13 mouse cellular contexts compared by ENCODE assay signal in the genomic region with DNA sequence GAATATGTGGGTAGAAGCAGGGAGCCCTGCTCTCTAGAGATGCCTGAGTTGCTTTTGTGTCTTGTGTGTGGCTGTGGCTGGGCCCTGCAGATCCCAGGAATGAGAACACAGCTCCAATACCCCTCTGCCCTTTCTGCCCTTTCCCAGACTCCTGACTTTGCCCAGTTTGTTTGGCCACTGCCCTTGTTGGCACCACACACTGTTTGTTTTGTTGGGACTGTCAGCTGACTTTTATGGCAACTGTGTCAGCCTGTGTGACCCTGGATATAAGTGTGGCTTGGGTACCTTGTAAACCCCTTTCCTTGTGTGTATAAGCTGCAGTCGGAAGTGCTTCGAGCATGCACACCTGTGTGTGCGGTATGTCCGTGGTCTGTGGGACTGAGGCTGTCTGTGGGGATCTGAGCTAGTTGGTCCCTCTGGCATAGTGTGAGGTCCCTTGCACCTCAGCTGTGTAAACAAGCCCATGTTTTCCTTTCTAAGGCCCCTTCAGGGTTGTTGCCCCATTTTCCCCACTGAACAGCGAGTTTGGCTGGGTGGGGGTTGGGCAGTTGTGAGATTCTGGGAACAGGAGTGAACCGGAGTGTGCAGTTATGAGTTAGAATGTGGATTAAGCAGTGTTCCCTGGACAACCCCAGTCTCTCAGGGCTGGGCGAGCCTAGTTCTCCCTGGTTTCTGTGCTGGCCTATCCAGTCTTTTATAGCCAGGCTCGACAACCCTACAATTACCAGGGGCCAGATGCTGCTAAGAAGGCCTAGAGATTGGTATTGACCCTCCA. TPM values are rescaled to one million over a fixed set of nuclear protein-coding genes. Genes with fewer than 3 reads are reported as not detected.
A peak's percentile ranks its signal among the peaks of the same experiment; 100 is the strongest.
DNase-seq lines count a peak whose midpoint lies in the region; ATAC-seq lines count a peak whose summit lies in the region.
"Had no signal": no experiment of that assay in that cellular context is flagged by ENCODE, and none has a peak within 500 bp of the region (broad histone marks: within the 10 kb centered on the region; RNA-seq: fewer than 3 reads in every experiment).

No protein-coding gene starts in this region.

- WGBS in liver, embryonic 16.5 days (ENCODE audit: insufficient replicate concordance): 58% methylated on average over 8 of the region's 8 CpGs
- 58% methylated on average over 8 of the region's 8 CpGs for WGBS in embryonic facial prominence, embryonic 11.5 days
- WGBS in embryonic facial prominence, embryonic 15.5 days: 52% methylated on average over 8 of the region's 8 CpGs
- WGBS in large intestine, adult 2 months: 33% methylated on average over 8 of the region's 8 CpGs

- peaks cover 2% of the 10 kb centered on the region for H3K4me1 ChIP-seq in liver, embryonic 16.5 days (ENCODE audit: control insufficient read depth, low read depth, low read length)
- H3K4me1 ChIP-seq in embryonic facial prominence, embryonic 11.5 days (ENCODE audit: control insufficient read depth, insufficient read depth, low read length): no peaks in the 10 kb centered on the region
- H3K4me1 ChIP-seq in embryonic facial prominence, embryonic 15.5 days: peaks cover 15% of the 10 kb centered on the region

- no peak for DNase-seq in liver
- no peak for DNase-seq in embryonic facial prominence, embryonic 11.5 days (ENCODE audit: low spot score)
- DNase-seq in large intestine, adult 2 months (ENCODE audit: low read depth, low spot score): peak; percentile 89
- no peak for DNase-seq in urinary bladder, adult 18-20 months (ENCODE audit: low spot score in 2 of 2)
- no peak for DNase-seq in cerebellum, postnatal 25 days
- DNase-seq in spleen, postnatal 14 days (ENCODE audit: low spot score in 2 of 2): no peak
- DNase-seq: cerebellum, adult 18-20 months; embryo, embryonic 11 days; forebrain, postnatal 0 days; gastrocnemius, postnatal 36 days had no signal

- H3K27me3 ChIP-seq in liver, embryonic 16.5 days (ENCODE audit: control insufficient read depth, insufficient read depth, low read depth, low read length): no peaks in the 10 kb centered on the region
- no peaks in the 10 kb centered on the region; the same call in 1 of the 2 replicates for H3K27me3 ChIP-seq in embryonic facial prominence, embryonic 11.5 days (ENCODE audit: control insufficient read depth, insufficient read depth, low read length)
- no peaks in the 10 kb centered on the region for H3K27me3 ChIP-seq in embryonic facial prominence, embryonic 15.5 days

- H3K4me2 ChIP-seq in liver, embryonic 16.5 days (ENCODE audit: low read depth, low read length): no peak overlapping the region
- no peak overlapping the region; the same call in 1 of the 2 replicates for H3K4me2 ChIP-seq in embryonic facial prominence, embryonic 11.5 days (ENCODE audit: low read depth, low read length)
- H3K4me2 ChIP-seq in embryonic facial prominence, embryonic 15.5 days (replicated peaks): no peak overlapping the region

- H3K4me3 ChIP-seq in liver, embryonic 16.5 days (ENCODE audit: low read depth, low read length): no peak overlapping the region
- no peak overlapping the region for H3K4me3 ChIP-seq in embryonic facial prominence, embryonic 11.5 days (ENCODE audit: low read depth, low read length)
- no peak overlapping the region for H3K4me3 ChIP-seq in embryonic facial prominence, embryonic 15.5 days (replicated peaks)

- H3K9me3 ChIP-seq in liver, embryonic 16.5 days (replicated peaks; ENCODE audit: control insufficient read depth, low read length): no peaks in the 10 kb centered on the region
- no peaks in the 10 kb centered on the region for H3K9me3 ChIP-seq in embryonic facial prominence, embryonic 11.5 days (replicated peaks; ENCODE audit: control insufficient read depth, low read length)
- no peaks in the 10 kb centered on the region for H3K9me3 ChIP-seq in embryonic facial prominence, embryonic 15.5 days (replicated peaks)

- no peaks in the 10 kb centered on the region for H3K36me3 ChIP-seq in liver, embryonic 16.5 days (ENCODE audit: control insufficient read depth, insufficient read depth)
- H3K36me3 ChIP-seq in embryonic facial prominence, embryonic 11.5 days (replicated peaks; ENCODE audit: control insufficient read depth, insufficient read depth, low read depth, low read length): no peaks in the 10 kb centered on the region
- H3K36me3 ChIP-seq in embryonic facial prominence, embryonic 15.5 days: no peaks in the 10 kb centered on the region

- 0 out of 2 replicates have a peak, but pooled peaks have one; percentile 21 for ATAC-seq in liver, embryonic 16.5 days (ENCODE audit: low read depth)
- ATAC-seq in embryonic facial prominence, embryonic 11.5 days (replicated peaks; ENCODE audit: insufficient number of reproducible peaks, low FRiP score, low TSS enrichment, low read depth): no peak
- ATAC-seq in embryonic facial prominence, embryonic 15.5 days (ENCODE audit: insufficient number of reproducible peaks, low FRiP score, low TSS enrichment, low read depth): 0 out of 2 replicates have a peak, but pooled peaks have one; percentile 22
- ATAC-seq: forebrain, postnatal 0 days had no signal

- H3K9ac ChIP-seq in liver, embryonic 16.5 days (ENCODE audit: low read depth, low read length): no peak overlapping the region
- peak overlapping the region; percentile 2; the same call in 1 of the 2 replicates for H3K9ac ChIP-seq in embryonic facial prominence, embryonic 11.5 days (replicated peaks; ENCODE audit: low read length)
- no peak overlapping the region for H3K9ac ChIP-seq in embryonic facial prominence, embryonic 15.5 days
- H3K9ac ChIP-seq: forebrain, postnatal 0 days had no signal

- H3K27ac ChIP-seq in liver, embryonic 16.5 days (ENCODE audit: low read length): no peak overlapping the region
- H3K27ac ChIP-seq in embryonic facial prominence, embryonic 11.5 days (replicated peaks; ENCODE audit: low read depth, low read length): no peak overlapping the region
- H3K27ac ChIP-seq in embryonic facial prominence, embryonic 15.5 days (replicated peaks): no peak overlapping the region
- H3K27ac ChIP-seq: macrophage had no signal

RNA-seq across cellular contexts. Expression of a gene that starts 17.0 kb away (rescaled TPM):
- polyA plus RNA-seq in liver, embryonic 16.5 days (2015; fragmentation: Nextera tagmentation; extraction: Ambion mirVana): 0.63 and 0.94 TPM in 2 replicates
- 6.6 and 8.3 TPM in 2 replicates for polyA plus RNA-seq in embryonic facial prominence, embryonic 11.5 days (2014; fragmentation: Nextera tagmentation; extraction: Ambion mirVana)
- 42.3 and 47.2 TPM in 2 replicates for polyA plus RNA-seq in embryonic facial prominence, embryonic 15.5 days (2015; fragmentation: Nextera tagmentation; extraction: Ambion mirVana)
- 6.0 and 7.4 TPM in 2 replicates for polyA plus RNA-seq in large intestine, adult 2 months (2012; rRNA removed)
- polyA plus RNA-seq: macrophage had no signal

RNA-seq across cellular contexts. Expression of a gene that starts 24.8 kb away (rescaled TPM):
- 8.1 and 12.7 TPM in 2 replicates for polyA plus RNA-seq in liver, embryonic 16.5 days (2015; fragmentation: Nextera tagmentation; extraction: Ambion mirVana)
- 26.9 and 30.2 TPM in 2 replicates for polyA plus RNA-seq in embryonic facial prominence, embryonic 11.5 days (2014; fragmentation: Nextera tagmentation; extraction: Ambion mirVana)
- 55.8 and 57.4 TPM in 2 replicates for polyA plus RNA-seq in embryonic facial prominence, embryonic 15.5 days (2015; fragmentation: Nextera tagmentation; extraction: Ambion mirVana)
- polyA plus RNA-seq in large intestine, adult 2 months (2012; rRNA removed): 78.0 and 93.8 TPM in 2 replicates

RNA-seq across cellular contexts. Expression of a gene that starts 32.1 kb away (rescaled TPM):
- 0.51 and 0.60 TPM in 2 replicates for polyA plus RNA-seq in liver, embryonic 16.5 days (2015; fragmentation: Nextera tagmentation; extraction: Ambion mirVana)
- polyA plus RNA-seq in embryonic facial prominence, embryonic 11.5 days (2014; fragmentation: Nextera tagmentation; extraction: Ambion mirVana): 39.1 and 39.5 TPM in 2 replicates
- 28.1 and 31.0 TPM in 2 replicates for polyA plus RNA-seq in embryonic facial prominence, embryonic 15.5 days (2015; fragmentation: Nextera tagmentation; extraction: Ambion mirVana)
- 14.5 and 14.6 TPM in 2 replicates for polyA plus RNA-seq in large intestine, adult 2 months (2012; rRNA removed)
- polyA plus RNA-seq: macrophage had no signal

RNA-seq across cellular contexts. Expression of a gene that starts 35.4 kb away (rescaled TPM):
- 18.9 and 22.2 TPM in 2 replicates for polyA plus RNA-seq in liver, embryonic 16.5 days (2015; fragmentation: Nextera tagmentation; extraction: Ambion mirVana)
- 39.8 and 45.7 TPM in 2 replicates for polyA plus RNA-seq in embryonic facial prominence, embryonic 11.5 days (2014; fragmentation: Nextera tagmentation; extraction: Ambion mirVana)
- polyA plus RNA-seq in embryonic facial prominence, embryonic 15.5 days (2015; fragmentation: Nextera tagmentation; extraction: Ambion mirVana): 71.8 and 72.2 TPM in 2 replicates
- 108 and 123 TPM in 2 replicates for polyA plus RNA-seq in large intestine, adult 2 months (2012; rRNA removed)

RNA-seq across cellular contexts. Expression of a gene that starts 44.1 kb away (rescaled TPM):
- 9.0 and 11.2 TPM in 2 replicates for polyA plus RNA-seq in liver, embryonic 16.5 days (2015; fragmentation: Nextera tagmentation; extraction: Ambion mirVana)
- polyA plus RNA-seq in embryonic facial prominence, embryonic 11.5 days (2014; fragmentation: Nextera tagmentation; extraction: Ambion mirVana): 17.8 and 17.9 TPM in 2 replicates
- 93.2 and 96.1 TPM in 2 replicates for polyA plus RNA-seq in embryonic facial prominence, embryonic 15.5 days (2015; fragmentation: Nextera tagmentation; extraction: Ambion mirVana)
- 59.4 and 68.5 TPM in 2 replicates for polyA plus RNA-seq in large intestine, adult 2 months (2012; rRNA removed)
